Mouse (Mus musculus) hindbrain, embryonic 10.5 days (tissue): Measurements from ENCODE around the gene Hcfc1r1. TPM values are rescaled to one million over a fixed set of nuclear protein-coding genes. Genes with fewer than 3 reads are reported as not detected.

Experiments
- DNase-seq: peaks from one replicate; pipeline ENCODE4 v3.0.0-alpha.2; 2017; ENCODE audit warnings: low spot score
- H3K27ac ChIP-seq: fragments of 300-500 bp; sonication (generic); 2 replicates; pipeline ENCODE4 v1.5.1; 2016; ENCODE audit warnings: mild to moderate bottlenecking, moderate library complexity
- H3K27me3 ChIP-seq: fragments of 300-500 bp; sonication (generic); 2 replicates; pipeline ENCODE4 v1.6.1; 2016; ENCODE audit warnings: mild to moderate bottlenecking; ENCODE audit not compliant: poor library complexity, insufficient read depth, severe bottlenecking
- H3K36me3 ChIP-seq: fragments of 300-500 bp; sonication (generic); 2 replicates; pipeline ENCODE4 v1.6.1; 2016; ENCODE audit warnings: mild to moderate bottlenecking, moderate library complexity
- H3K4me1 ChIP-seq: fragments of 300-500 bp; sonication (generic); replicated peaks from 2 replicates; pipeline ENCODE4 v1.6.1; 2016; ENCODE audit warnings: mild to moderate bottlenecking
- H3K4me3 ChIP-seq: fragments of 300-500 bp; sonication (generic); 2 replicates; pipeline ENCODE4 v1.5.1; 2016; ENCODE audit warnings: mild to moderate bottlenecking, moderate library complexity
- H3K9me3 ChIP-seq: fragments of 300-500 bp; sonication (generic); 2 replicates; pipeline ENCODE4 v1.6.1; 2016; ENCODE audit warnings: mild to moderate bottlenecking, moderate library complexity
- WGBS: fragments of 180-500 bp; shearing (Covaris S2); methylation state at CpG from one replicate; pipeline ENCODE4 v1.1.7; 2016; 5-methylcytosine and 5-hydroxymethylcytosine counted together
- polyA plus RNA-seq: library from polyadenylated mRNA; unstranded; fragments of >200 nt; fragmentation: Nextera tagmentation; extraction: Ambion mirVana; gene quantifications from 2 replicates; pipeline ENCODE4 v1.2.1, GENCODE M21; 2016

The Hcfc1r1 gene
- polyA plus RNA-seq: 34.0 and 45.4 TPM in 2 replicates

DNA sequence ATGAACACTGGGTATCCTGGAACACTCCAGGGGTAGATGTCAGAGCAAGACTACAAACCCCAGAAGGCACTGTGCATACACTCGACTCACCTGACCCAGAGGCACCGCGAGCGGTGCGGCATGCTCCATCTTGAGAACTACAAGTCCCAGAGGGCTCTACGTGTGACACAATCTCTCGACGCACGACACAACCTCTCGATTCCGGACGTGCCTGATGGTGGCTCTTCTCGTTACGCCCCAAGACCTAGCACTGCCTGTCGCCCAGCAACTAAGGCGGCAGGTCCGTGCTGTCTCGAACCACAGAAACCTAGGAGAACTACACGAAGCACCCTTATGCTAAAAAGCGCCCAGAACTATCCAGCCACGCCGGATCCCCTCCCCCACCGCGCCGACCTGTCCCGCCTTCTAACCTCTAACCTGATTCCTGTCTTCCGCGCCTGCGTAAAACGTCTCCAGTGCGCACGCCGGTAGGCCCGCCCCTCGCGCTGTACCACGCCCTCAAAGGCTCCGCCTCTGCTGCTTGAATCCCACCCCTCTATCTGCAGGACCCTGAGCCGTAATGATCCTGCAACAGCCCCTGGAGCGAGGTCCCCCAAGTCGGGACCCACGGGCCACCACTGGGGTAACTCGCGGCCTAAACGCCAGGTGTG, at the start of gene Hcfc1r1, which contains the start of gene Thoc6:
TSS of gene Hcfc1r1 (plus strand) at position 173 of the 650 bp plus-strand sequence.
TSS of gene Thoc6 (minus strand) at position 459 of the 650 bp plus-strand sequence.
- Histone ChIP-seq H3K27ac (peak within 1 kb of the TSS; percentile 93), H3K4me1 (peaks cover 52% of the 10 kb centered on the region), H3K4me3 (peak within 1 kb of the TSS; percentile 70), H3K9me3 (no peaks in the 10 kb centered on the region), H3K36me3 (peaks cover 23% of the 10 kb centered on the region), H3K27me3 (peaks cover 45% of the 10 kb centered on the region)
- DNase-seq: peak; percentile 94
- WGBS: under 1% methylated on average over 45 of the region's 45 CpGs

DNA sequence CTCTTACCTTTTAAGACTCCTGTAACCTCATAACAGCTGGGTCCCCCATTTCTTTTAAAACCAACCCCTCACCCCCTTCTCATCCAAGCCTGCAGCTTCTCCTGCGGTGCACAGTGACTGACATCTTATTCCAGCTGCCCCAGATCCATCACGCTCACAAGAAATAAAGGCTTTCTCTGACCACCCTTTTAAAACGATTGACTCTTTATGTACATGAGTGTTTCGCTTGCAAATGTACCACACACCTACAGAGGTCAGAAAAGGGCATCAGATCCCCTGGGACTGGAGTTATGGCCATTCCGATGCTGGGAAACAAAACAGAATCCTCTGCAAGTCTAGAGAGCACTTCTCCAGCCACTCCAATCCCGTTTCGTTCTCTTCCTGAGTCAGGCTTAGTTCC, 45.6 kb upstream of the Hcfc1r1 start:
- Histone ChIP-seq H3K4me1 (peaks cover 14% of the 10 kb centered on the region), H3K27ac (no peak overlapping the region), H3K36me3 (no peaks in the 10 kb centered on the region), H3K4me3 (no peak overlapping the region), H3K27me3 (no peaks in the 10 kb centered on the region; the same call in 1 of the 2 replicates), H3K9me3 (no peaks in the 10 kb centered on the region)
- DNase-seq: no peak
- 42% methylated on average over 7 of the region's 7 CpGs for WGBS

DNA sequence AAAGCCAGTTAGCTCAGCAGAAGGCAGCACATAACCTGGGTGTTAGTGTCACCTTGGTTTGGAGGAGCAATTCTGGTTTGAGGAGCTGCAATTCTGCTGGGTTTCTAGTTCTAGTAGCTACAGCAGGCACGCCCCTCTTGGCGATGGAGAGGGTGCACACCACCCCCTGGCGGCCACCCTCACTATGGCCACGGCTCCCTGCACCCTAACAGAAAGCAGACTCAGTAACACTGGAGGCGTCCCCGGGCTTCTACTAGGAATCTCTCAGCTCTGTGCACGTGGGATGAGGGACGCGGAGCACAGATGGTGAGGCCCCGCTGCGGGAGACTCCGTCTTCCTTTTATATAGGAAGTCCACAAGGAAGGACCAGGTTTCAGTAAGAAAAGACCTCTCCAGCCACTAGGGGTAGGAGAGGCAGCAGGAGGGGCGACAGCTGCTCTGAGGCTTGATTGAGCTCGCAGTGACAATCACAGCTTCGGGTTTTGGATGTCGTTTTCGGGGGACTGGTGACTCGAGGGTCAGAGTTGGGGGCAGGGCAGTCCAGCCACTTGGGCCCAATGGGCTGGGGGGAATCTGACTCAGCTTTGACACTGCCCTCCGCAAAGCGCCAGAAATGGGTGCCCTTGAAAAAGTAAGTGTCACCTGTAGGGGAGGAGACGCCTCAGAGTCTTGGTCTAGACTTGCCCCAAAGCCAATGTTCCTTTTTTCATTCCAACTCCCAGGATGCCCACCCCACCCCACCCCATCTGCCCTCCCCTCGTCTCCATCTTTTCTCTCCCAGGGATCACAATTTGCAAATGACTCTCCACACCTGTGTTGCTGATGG, 43.0 kb upstream of the Hcfc1r1 start:
- peak; percentile 83 for DNase-seq
- WGBS: 17% methylated on average over 22 of the region's 22 CpGs
- Histone ChIP-seq H3K4me3 (peak overlapping the region; percentile 36), H3K27ac (no peak overlapping the region), H3K9me3 (no peaks in the 10 kb centered on the region), H3K36me3 (no peaks in the 10 kb centered on the region), H3K27me3 (no peaks in the 10 kb centered on the region; the same call in 1 of the 2 replicates), H3K4me1 (peaks cover 14% of the 10 kb centered on the region)

DNA sequence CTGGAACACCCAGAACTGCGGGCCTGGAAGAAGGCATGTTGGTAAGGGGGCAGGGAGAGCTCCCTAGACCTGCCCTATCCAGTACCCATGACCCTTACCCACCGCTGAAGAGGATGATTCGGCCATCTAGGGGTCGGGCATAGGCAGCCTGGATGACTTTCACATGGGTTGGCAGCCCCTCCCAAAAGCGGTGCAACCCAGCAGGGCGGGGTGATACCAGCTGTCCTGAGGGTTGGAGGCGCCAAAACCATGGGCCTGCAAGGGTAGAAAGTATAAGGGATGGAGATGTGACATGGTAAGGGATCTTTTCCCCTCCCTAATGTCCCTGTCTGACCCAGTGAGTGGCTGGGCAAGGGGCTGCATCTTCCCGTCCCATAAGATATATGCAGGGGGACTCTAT, 42.2 kb upstream of the Hcfc1r1 start:
- H3K27me3 ChIP-seq: no peaks in the 10 kb centered on the region; the same call in 1 of the 2 replicates
- WGBS: 86% methylated on average over 8 of the region's 8 CpGs
- DNase-seq: no peak
- no peaks in the 10 kb centered on the region for H3K36me3 ChIP-seq
- peaks cover 14% of the 10 kb centered on the region for H3K4me1 ChIP-seq
- no peaks in the 10 kb centered on the region for H3K9me3 ChIP-seq
- no peak overlapping the region for H3K27ac ChIP-seq
- H3K4me3 ChIP-seq: no peak overlapping the region

DNA sequence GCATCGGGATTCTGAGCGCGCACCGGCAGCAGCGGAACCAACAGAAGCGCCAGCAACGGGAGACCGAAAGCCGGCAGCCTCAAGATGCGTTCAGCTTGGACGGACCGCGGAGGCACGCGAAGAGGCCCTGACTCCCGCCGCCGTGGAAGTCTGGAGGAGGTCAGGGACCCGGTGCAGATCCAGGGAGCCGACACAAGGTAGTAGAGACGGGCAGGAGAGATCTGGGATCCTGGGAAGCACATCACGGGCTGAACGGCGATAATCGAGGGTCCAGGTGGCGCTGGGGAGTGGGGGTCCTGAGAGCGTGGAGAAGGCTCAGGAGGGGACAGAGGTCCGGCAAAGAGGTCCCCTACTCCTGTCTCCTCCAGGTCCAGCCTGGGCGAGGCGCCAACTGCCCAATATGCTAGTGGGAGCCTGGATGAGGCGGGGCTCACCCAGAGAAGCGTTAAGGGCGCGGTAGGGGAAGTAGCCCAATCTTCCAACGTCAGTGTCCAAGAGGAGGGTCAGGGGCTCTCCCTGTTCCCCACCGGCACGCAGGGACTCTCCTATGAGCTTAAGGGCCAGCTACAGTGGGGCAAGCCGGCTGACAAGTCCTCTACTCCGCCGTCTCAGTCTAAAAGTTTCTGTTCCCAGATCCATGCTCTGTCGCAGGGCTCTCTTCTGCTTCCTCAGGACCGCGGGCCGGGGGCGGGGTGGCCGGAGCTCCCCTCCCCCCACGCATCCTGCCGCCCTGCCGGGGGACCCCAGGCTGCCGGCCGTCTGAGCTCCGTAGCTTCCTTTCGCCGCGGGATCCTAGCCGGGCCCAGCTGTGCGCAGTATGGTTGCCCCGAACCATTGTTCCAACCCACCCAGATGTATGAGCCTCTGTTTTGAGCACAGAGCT, 28.5 kb upstream of the Hcfc1r1 start, which contains the start of gene Mmp25:
TSS of gene Mmp25 (minus strand) at position 665 of the 883 bp plus-strand sequence.
- H3K27me3 ChIP-seq: peaks cover 43% of the 10 kb centered on the region
- no peaks in the 10 kb centered on the region for H3K36me3 ChIP-seq
- H3K27ac ChIP-seq: peak within 1 kb of the TSS; percentile 66
- H3K9me3 ChIP-seq: no peaks in the 10 kb centered on the region; the same call in 1 of the 2 replicates
- WGBS: under 1% methylated on average over 58 of the region's 58 CpGs
- DNase-seq: peak; percentile 56
- H3K4me1 ChIP-seq: peaks cover 13% of the 10 kb centered on the region
- peak within 1 kb of the TSS; percentile 60 for H3K4me3 ChIP-seq

DNA sequence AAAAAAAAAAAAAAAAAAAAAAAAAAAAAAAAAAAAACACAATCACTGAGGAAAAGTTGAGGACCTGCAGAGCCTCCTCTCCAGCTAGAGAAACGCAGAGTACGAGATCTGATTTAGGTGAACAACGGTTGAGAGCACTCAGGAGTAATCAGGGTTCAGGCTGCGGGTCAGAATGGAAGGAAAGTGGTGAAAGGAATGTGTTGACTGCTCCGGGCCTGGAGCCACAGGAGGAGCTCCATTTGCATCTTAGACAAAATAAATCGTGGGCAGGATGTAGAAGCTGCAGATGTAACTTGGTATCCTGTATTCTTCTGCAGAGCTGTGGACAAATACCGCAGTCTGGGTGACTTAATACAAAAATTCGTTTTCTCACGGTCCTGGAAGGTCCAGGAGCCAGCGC, 27.5 kb upstream of the Hcfc1r1 start:
- 27% methylated on average over 10 of the region's 10 CpGs for WGBS
- no peak for DNase-seq
- no peaks in the 10 kb centered on the region; the same call in 1 of the 2 replicates for H3K9me3 ChIP-seq
- H3K27me3 ChIP-seq: peaks cover 43% of the 10 kb centered on the region
- H3K4me1 ChIP-seq: peaks cover 13% of the 10 kb centered on the region
- H3K36me3 ChIP-seq: no peaks in the 10 kb centered on the region
- H3K4me3 ChIP-seq: no peak overlapping the region
- no peak overlapping the region for H3K27ac ChIP-seq

DNA sequence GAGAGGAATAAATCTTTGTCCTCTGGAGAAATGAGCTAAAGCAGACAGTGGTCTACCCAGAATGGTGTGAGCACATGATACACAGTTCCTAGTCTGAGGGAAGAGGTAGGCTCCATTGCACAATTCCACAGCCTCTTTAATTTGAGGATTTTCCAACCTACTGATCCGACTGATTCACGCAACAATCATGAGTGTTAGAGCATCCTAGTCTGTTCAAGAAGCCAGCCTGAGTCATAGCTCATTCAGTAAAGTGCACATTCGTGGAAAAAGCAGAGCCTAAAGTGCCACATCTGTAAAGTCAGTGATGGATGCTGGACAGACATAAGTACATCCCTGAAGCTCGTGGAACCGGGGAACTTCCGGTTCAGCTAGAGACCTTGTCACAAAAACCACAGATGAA, 22.0 kb upstream of the Hcfc1r1 start:
- no peaks in the 10 kb centered on the region for H3K9me3 ChIP-seq
- 85% methylated on average over 6 of the region's 6 CpGs for WGBS
- no peaks in the 10 kb centered on the region for H3K4me1 ChIP-seq
- peaks cover 6% of the 10 kb centered on the region; the same call in 1 of the 2 replicates for H3K27me3 ChIP-seq
- DNase-seq: no peak
- H3K27ac ChIP-seq: no peak overlapping the region
- no peaks in the 10 kb centered on the region for H3K36me3 ChIP-seq
- H3K4me3 ChIP-seq: no peak overlapping the region

DNA sequence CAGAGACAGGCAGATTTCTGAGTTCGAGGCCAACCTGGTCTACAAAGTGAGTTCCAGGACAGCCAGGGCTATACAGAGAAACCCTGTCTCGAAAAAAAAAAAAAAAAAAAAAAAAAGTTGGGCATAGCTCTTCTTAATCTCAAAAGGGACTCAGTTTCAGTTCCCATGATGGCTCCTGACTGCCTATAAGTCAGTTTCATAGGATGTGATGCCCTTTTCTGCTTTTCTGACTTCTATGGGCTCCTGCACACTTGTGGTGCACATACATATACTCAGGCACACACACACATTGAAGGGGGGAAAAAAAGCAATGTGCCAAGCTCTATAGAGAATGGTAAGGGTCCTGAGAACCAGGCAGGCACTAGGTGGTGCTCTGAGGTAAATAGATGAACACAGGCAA, 20.1 kb upstream of the Hcfc1r1 start:
- 75% methylated on average over 2 of the region's 2 CpGs for WGBS
- no peaks in the 10 kb centered on the region for H3K36me3 ChIP-seq
- no peak overlapping the region for H3K4me3 ChIP-seq
- no peaks in the 10 kb centered on the region for H3K9me3 ChIP-seq
- no peaks in the 10 kb centered on the region for H3K4me1 ChIP-seq
- no peaks in the 10 kb centered on the region for H3K27me3 ChIP-seq
- no peak for DNase-seq
- H3K27ac ChIP-seq: no peak overlapping the region

DNA sequence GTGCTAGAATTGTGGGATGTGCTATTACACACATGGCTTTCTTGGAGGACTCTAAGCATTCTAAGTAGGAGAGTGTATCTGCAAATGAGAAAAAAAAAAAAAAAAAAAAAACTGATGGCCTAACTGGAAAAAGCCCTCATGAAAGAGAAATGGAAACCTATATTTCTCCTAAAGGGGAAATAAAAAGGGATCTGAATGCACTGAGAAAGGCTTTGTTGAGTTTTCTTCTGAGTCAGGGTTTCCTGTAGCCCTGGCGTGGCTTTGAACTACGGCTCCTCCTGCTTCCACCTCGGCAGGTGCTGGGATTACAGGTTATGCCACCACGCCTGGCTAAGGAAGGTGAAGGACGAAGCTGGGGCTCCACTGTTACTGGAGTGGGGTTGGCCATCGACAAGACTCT, 19.4 kb upstream of the Hcfc1r1 start:
- 64% methylated on average over 6 of the region's 6 CpGs for WGBS
- no peak for DNase-seq
- Histone ChIP-seq H3K9me3 (no peaks in the 10 kb centered on the region), H3K4me1 (no peaks in the 10 kb centered on the region), H3K4me3 (no peak overlapping the region), H3K27me3 (peaks cover 2% of the 10 kb centered on the region; the same call in 1 of the 2 replicates), H3K36me3 (no peaks in the 10 kb centered on the region), H3K27ac (no peak overlapping the region)

DNA sequence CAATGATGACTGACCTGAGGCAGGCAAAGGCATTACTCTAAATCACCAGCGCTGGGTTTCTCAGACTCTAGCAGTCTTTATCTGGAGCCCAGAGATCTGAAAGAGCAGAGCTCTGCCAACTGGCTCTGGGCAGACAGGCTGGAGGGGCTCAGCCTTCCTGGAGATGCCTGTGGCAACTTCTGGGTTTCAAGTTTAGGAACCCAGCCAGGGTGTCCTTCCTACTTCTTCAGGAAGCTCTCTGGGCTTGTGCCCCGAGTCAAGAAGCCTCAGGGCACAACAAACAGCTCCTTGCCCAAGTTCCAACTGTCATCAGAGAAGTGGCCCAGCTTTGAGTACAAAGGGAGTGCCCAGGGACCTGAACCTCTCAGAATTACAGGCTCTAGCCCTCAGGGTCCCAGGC, 19.0 kb upstream of the Hcfc1r1 start:
- Histone ChIP-seq H3K27me3 (peaks cover 6% of the 10 kb centered on the region; the same call in 1 of the 2 replicates), H3K36me3 (no peaks in the 10 kb centered on the region), H3K9me3 (no peaks in the 10 kb centered on the region), H3K27ac (no peak overlapping the region), H3K4me3 (no peak overlapping the region), H3K4me1 (no peaks in the 10 kb centered on the region)
- WGBS: 72% methylated on average over 2 of the region's 2 CpGs
- no peak for DNase-seq

DNA sequence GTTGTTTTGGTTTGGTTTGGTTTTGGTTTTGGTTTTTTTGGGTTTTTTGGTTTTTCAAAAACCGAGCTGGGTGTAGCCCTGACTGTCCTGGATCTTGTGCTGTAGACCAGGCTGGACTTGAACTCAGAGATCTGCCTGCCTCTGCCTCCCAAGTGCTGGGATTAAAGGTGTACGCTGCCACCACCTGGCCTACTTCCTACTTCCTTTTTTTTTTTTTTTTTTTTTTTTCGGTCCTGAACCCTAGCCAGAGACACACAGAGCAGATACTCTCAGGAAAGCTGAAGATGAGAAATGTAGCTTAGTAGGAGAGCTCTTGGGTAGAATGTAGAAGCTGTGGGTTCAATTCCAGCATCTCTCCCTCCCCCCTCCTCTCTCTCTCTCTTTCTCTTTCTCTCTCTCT, 14.9 kb upstream of the Hcfc1r1 start:
- H3K27me3 ChIP-seq: peaks cover 45% of the 10 kb centered on the region
- H3K4me3 ChIP-seq: no peak overlapping the region
- no peak for DNase-seq
- peaks cover 13% of the 10 kb centered on the region; the same call in 1 of the 2 replicates for H3K4me1 ChIP-seq
- H3K27ac ChIP-seq: no peak overlapping the region
- no peaks in the 10 kb centered on the region for H3K9me3 ChIP-seq
- WGBS: 89% methylated on average over 3 of the region's 3 CpGs
- no peaks in the 10 kb centered on the region for H3K36me3 ChIP-seq

DNA sequence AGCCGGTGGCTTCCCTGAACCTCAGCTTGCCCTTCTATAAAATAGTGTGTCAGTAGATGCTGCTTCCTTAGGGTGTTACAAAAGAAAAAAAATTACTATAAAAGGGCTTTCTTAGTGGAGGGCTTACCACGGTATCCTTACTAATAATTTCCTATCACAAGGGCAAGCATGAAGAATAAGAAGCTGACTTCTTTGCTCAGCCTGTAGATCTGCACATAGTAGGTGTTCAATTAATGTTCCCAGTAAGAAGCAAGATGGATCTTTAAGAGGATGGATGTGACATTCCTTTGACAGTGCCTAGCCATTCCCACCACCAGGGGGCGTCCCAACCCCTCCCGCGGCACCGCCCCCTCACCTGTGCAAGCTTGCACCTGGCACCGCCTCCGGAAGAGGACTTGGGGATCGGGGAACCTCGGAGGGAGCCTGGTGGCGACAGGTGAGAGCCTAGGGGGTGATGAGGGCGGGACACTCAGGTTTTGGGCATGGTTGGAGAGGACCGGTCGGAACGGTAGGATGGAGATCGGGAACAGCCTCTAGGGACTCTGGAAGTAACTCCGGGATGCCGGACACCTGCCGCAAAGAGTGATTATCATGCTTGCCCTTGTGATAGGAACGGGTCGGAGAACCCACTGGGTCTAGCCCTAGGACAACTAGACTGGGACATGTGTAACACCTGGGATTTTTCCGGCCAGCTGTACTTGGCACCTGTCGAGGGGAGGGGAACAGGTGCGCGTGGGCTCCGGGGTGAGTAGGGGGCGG, 13.1 kb upstream of the Hcfc1r1 start, which contains the start of gene Bicdl2:
TSS of gene Bicdl2 (plus strand) at position 390 of the 759 bp plus-strand sequence.
- H3K27ac ChIP-seq: no peak within 1 kb of the TSS
- H3K4me3 ChIP-seq: peak within 1 kb of the TSS; percentile 32
- H3K27me3 ChIP-seq: peaks cover 45% of the 10 kb centered on the region
- peaks cover 18% of the 10 kb centered on the region; the same call in 1 of the 2 replicates for H3K4me1 ChIP-seq
- 7% methylated on average over 27 of the region's 27 CpGs for WGBS
- DNase-seq: no peak
- H3K9me3 ChIP-seq: no peaks in the 10 kb centered on the region
- no peaks in the 10 kb centered on the region for H3K36me3 ChIP-seq
